Mouse (Mus musculus) megakaryocyte, embryonic 14.5 days (primary cell): ENCODE results near the gene Sox5.

ENCODE experiments used
- FLI1 ChIP-seq: IDR thresholded peaks from 2 replicates; pipeline ENCODE4 v1.6.1; 2012; ENCODE audit warnings: low read length, inconsistent platforms, mixed read lengths
- GATA1 ChIP-seq: IDR thresholded peaks from 3 replicates; pipeline ENCODE4 v1.6.1; 2012; ENCODE audit warnings: mixed read lengths, low read length, inconsistent platforms, borderline replicate concordance

DNA sequence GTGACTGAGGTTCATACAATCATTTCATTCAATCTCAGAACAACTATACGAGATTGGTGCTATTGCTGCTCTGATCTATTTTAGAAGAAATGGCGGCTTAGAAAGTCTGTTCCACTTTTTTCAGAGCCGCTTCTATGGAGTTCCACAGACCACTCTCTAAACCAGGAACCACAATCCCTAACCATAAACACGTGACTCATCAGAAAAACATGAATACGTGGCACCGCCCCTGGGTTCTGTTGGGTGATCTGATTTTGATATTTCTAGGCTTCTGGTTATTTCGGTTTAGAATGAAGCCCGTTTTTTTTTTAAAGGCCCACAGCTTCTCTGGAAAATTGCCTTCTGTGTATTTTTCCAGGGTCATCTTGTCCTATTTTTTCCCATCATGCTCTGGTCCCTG is 720.0 kb downstream of the Sox5 start:
- TF ChIP-seq FLI1 (no peak), GATA1 (no peak)
